Mouse (Mus musculus) midbrain, embryonic 15.5 days (tissue): ENCODE measurements around the gene Srgn. TPM values are rescaled to one million over a fixed set of nuclear protein-coding genes. Genes with fewer than 3 reads are reported as not detected.

Experiments used
- ATAC-seq: fragments of 200-750 bp; cut with Nextera tagmentation; replicated peaks from 2 replicates; pipeline ENCODE4 v1.8.0; 2017; ENCODE audit warnings: moderate TSS enrichment
- H3K27ac ChIP-seq: fragments of 300-500 bp; sonication (generic); 2 replicates; pipeline ENCODE4 v1.5.1; 2015; ENCODE audit warnings: mild to moderate bottlenecking, inconsistent platforms
- H3K27me3 ChIP-seq: fragments of 300-500 bp; sonication (generic); replicated peaks from 2 replicates; pipeline ENCODE4 v1.6.1; 2015; ENCODE audit warnings: inconsistent platforms
- H3K36me3 ChIP-seq: fragments of 300-500 bp; sonication (generic); replicated peaks from 2 replicates; pipeline ENCODE4 v1.6.1; 2015; ENCODE audit warnings: inconsistent platforms
- H3K4me1 ChIP-seq: fragments of 300-500 bp; sonication (generic); 2 replicates; pipeline ENCODE4 v1.6.1; 2015; ENCODE audit warnings: inconsistent platforms
- H3K4me2 ChIP-seq: fragments of 300-500 bp; sonication (generic); 2 replicates; pipeline ENCODE4 v1.6.1; 2015; ENCODE audit warnings: inconsistent platforms, mild to moderate bottlenecking, moderate library complexity
- H3K4me3 ChIP-seq: fragments of 300-500 bp; sonication (generic); 2 replicates; pipeline ENCODE4 v1.5.1; 2015; ENCODE audit warnings: mild to moderate bottlenecking, inconsistent platforms
- H3K9ac ChIP-seq: fragments of 300-500 bp; sonication (generic); 2 replicates; pipeline ENCODE4 v1.6.1; 2015; ENCODE audit warnings: mild to moderate bottlenecking, inconsistent platforms
- H3K9me3 ChIP-seq: fragments of 300-500 bp; sonication (generic); 2 replicates; pipeline ENCODE4 v1.6.1; 2016; ENCODE audit warnings: inconsistent platforms
- WGBS: fragments of 180-500 bp; shearing (Covaris S2); methylation state at CpG from one replicate; pipeline ENCODE4 v1.1.7; 2015; ENCODE audit warnings: mixed read lengths; 5-methylcytosine and 5-hydroxymethylcytosine counted together
- polyA plus RNA-seq: library from polyadenylated mRNA; unstranded; fragments of >200 nt; fragmentation: Nextera tagmentation; extraction: Ambion mirVana; gene quantifications from 2 replicates; pipeline ENCODE4 v1.2.1, GENCODE M21; 2015

The Srgn gene
- polyA plus RNA-seq = 10.5 and 12.1 TPM in 2 replicates

GRCm38 (mm10) chr10:62527351-62527750, at the start of gene Srgn:
TSS of gene Srgn (minus strand) at chr10:62527451.
- no peak for ATAC-seq
- Histone ChIP-seq H3K27ac (no peak within 1 kb of the TSS), H3K4me2 (no peak within 1 kb of the TSS), H3K9me3 (no peaks in the 10 kb centered on the region), H3K4me1 (no peaks in the 10 kb centered on the region), H3K27me3 (no peaks in the 10 kb centered on the region), H3K4me3 (no peak within 1 kb of the TSS), H3K9ac (no peak within 1 kb of the TSS), H3K36me3 (no peaks in the 10 kb centered on the region)
- 83% methylated on average over 14 of the region's 14 CpGs for WGBS

DNA sequence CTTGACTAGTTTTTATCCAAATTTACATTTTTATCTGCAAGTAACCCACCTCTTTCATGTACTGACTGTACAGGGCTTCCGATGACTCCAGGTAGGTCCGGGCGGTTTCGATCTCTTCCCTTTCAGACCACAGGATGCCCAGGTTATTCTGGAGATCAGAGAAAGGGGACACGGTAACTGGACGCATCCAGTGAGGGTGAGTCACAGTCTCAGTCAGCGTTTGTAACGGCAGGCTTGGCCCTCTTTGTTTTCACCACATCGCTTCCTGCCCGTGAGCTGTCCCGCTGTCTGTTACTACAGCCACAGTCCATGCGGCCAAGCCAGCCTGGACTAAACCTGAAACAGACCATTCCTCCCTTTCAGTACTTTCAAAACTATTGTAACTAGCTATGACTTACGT, 47.8 kb upstream of the Srgn start:
- H3K9ac ChIP-seq = no peak overlapping the region
- peaks cover 37% of the 10 kb centered on the region for H3K36me3 ChIP-seq
- no peaks in the 10 kb centered on the region for H3K27me3 ChIP-seq
- 92% methylated on average over 13 of the region's 13 CpGs for WGBS
- H3K4me2 ChIP-seq = no peak overlapping the region
- no peaks in the 10 kb centered on the region for H3K9me3 ChIP-seq
- peaks cover 19% of the 10 kb centered on the region for H3K4me1 ChIP-seq
- no peak for ATAC-seq
- no peak overlapping the region for H3K4me3 ChIP-seq
- no peak overlapping the region for H3K27ac ChIP-seq

GRCm38 (mm10) chr10:62570126-62570871, 43.0 kb upstream of the Srgn start:
- no peaks in the 10 kb centered on the region for H3K9me3 ChIP-seq
- H3K4me3 ChIP-seq = no peak overlapping the region
- WGBS = 92% methylated on average over 7 of the region's 7 CpGs
- no peak for ATAC-seq
- H3K36me3 ChIP-seq = peaks cover 67% of the 10 kb centered on the region
- H3K27me3 ChIP-seq = no peaks in the 10 kb centered on the region
- no peak overlapping the region for H3K9ac ChIP-seq
- H3K27ac ChIP-seq = no peak overlapping the region
- H3K4me1 ChIP-seq = no peaks in the 10 kb centered on the region
- no peak overlapping the region for H3K4me2 ChIP-seq

DNA sequence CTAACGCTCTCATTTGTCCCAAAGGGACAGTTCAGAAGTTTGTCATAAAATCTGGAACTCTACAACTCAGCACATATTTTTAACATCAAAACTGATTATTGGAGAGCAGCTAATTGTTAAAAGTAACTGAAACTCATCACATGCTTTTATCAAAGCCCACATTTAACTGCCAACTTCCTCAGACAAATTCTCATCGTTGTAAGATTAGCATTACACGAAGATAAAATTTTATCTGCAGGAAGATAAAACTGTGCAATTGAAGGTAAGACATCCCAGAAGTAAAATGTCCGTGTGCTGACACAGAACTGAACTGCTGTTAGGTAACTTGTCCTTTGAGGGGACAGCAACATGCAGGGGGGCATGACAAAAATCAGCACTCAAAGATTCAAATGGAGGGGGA, 41.6 kb upstream of the Srgn start:
- Histone ChIP-seq H3K9ac (no peak overlapping the region), H3K36me3 (peaks cover 66% of the 10 kb centered on the region), H3K9me3 (no peaks in the 10 kb centered on the region), H3K27ac (no peak overlapping the region), H3K4me3 (no peak overlapping the region), H3K4me2 (no peak overlapping the region), H3K27me3 (no peaks in the 10 kb centered on the region), H3K4me1 (no peaks in the 10 kb centered on the region)
- no peak for ATAC-seq
- 92% methylated on average over 4 of the region's 4 CpGs for WGBS

- no peak overlapping the region for H3K9ac ChIP-seq
- no peaks in the 10 kb centered on the region for H3K27me3 ChIP-seq
- H3K36me3 ChIP-seq = peaks cover 42% of the 10 kb centered on the region
- no peak for ATAC-seq
- 90% methylated on average over 1 of the region's 1 CpGs for WGBS
- H3K4me2 ChIP-seq = no peak overlapping the region
- no peaks in the 10 kb centered on the region for H3K4me1 ChIP-seq
- no peaks in the 10 kb centered on the region for H3K9me3 ChIP-seq
- H3K4me3 ChIP-seq = no peak overlapping the region
- H3K27ac ChIP-seq = no peak overlapping the region
Observed at GRCm38 (mm10) chr10:62557736-62558135, 30.5 kb upstream of the Srgn start.

DNA sequence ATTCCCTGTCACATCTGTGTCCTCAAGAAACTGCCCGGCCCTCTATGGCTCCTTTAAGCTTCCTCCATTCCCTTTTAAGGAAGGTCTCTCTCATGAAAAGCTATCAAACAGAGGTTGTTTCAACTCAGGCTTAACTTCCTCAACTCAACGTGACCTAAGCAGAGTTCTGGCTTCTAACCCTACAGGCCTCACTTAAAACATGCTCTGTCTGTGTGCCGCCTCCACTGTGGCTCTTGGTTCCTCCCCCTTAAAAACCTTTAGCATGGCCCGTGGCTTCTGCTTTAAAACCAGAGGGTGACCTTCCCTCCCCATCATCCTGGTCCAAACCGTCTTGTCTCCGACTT, 29.3 kb upstream of the Srgn start:
- Histone ChIP-seq H3K4me3 (no peak overlapping the region), H3K4me2 (no peak overlapping the region), H3K27me3 (no peaks in the 10 kb centered on the region), H3K9me3 (no peaks in the 10 kb centered on the region), H3K36me3 (peaks cover 35% of the 10 kb centered on the region), H3K9ac (no peak overlapping the region), H3K27ac (no peak overlapping the region), H3K4me1 (no peaks in the 10 kb centered on the region)
- 92% methylated on average over 6 of the region's 6 CpGs for WGBS
- ATAC-seq = no peak

- WGBS = 80% methylated on average over 11 of the region's 11 CpGs
- Histone ChIP-seq H3K9me3 (no peaks in the 10 kb centered on the region), H3K9ac (no peak overlapping the region), H3K36me3 (peaks cover 32% of the 10 kb centered on the region), H3K4me1 (no peaks in the 10 kb centered on the region), H3K4me2 (no peak overlapping the region), H3K4me3 (no peak overlapping the region), H3K27ac (no peak overlapping the region), H3K27me3 (no peaks in the 10 kb centered on the region)
- no peak for ATAC-seq
Observed at GRCm38 (mm10) chr10:62555705-62556557, 28.7 kb upstream of the Srgn start.

DNA sequence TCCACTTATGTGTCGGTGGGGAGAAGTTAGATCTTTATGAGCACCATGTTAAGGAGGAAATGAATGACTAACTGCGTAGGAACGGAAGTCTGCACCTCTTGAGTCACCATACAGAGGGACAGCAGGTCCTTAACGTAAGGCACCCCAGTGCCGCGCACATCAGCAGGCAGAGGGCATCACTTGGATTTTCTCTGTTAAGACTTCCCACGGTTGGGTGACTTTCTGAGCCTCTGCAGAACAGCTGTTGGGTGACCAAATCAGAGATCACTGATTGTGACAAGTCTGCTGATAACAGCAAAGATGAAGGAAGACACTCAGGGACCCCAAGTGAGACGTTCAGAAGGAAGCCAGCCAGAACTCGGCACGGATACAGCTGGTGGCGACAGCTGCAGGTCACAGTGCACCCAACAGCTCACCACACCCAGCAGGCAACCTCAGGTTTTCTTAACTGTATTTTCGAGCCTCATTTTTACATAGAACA, 26.4 kb upstream of the Srgn start:
- H3K9me3 ChIP-seq = no peaks in the 10 kb centered on the region
- 84% methylated on average over 12 of the region's 12 CpGs for WGBS
- H3K36me3 ChIP-seq = peaks cover 9% of the 10 kb centered on the region; the same call in 1 of the 2 replicates
- H3K4me2 ChIP-seq = no peak overlapping the region
- no peaks in the 10 kb centered on the region for H3K27me3 ChIP-seq
- no peak overlapping the region for H3K4me3 ChIP-seq
- no peak for ATAC-seq
- no peak overlapping the region for H3K9ac ChIP-seq
- H3K4me1 ChIP-seq = no peaks in the 10 kb centered on the region
- H3K27ac ChIP-seq = no peak overlapping the region

- no peaks in the 10 kb centered on the region for H3K27me3 ChIP-seq
- no peaks in the 10 kb centered on the region for H3K4me1 ChIP-seq
- H3K9ac ChIP-seq = no peak overlapping the region
- WGBS = 79% methylated on average over 7 of the region's 7 CpGs
- H3K4me3 ChIP-seq = no peak overlapping the region
- H3K4me2 ChIP-seq = no peak overlapping the region
- H3K9me3 ChIP-seq = no peaks in the 10 kb centered on the region
- no peaks in the 10 kb centered on the region; the same call in 1 of the 2 replicates for H3K36me3 ChIP-seq
- ATAC-seq = no peak
- no peak overlapping the region for H3K27ac ChIP-seq
Observed at GRCm38 (mm10) chr10:62550787-62551300, 23.6 kb upstream of the Srgn start.

GRCm38 (mm10) chr10:62549523-62550166, 22.4 kb upstream of the Srgn start:
- ATAC-seq = no peak
- no peaks in the 10 kb centered on the region for H3K9me3 ChIP-seq

DNA sequence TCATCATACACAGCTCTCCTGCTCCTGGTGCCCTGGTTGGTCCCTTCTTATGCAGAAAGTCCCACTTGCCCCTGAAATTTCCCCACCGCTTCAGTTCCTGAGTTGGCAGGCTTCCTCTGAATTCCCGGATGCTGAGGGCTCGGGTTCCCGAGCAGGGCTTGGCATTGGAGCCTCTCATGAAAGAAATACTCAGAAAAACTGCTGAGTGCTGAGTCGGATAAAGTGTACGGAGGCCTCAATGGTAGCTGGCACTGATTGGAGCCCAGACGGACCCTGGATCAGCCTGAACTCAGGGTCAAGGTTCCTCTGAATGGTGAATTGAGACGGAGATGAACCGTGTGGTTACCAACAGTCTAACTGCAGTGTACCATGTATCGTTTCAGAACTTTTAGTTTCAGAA, 19.2 kb upstream of the Srgn start:
- H3K27ac ChIP-seq = no peak overlapping the region
- H3K36me3 ChIP-seq = no peaks in the 10 kb centered on the region
- no peaks in the 10 kb centered on the region for H3K9me3 ChIP-seq
- H3K4me1 ChIP-seq = no peaks in the 10 kb centered on the region
- ATAC-seq = no peak
- WGBS = 88% methylated on average over 10 of the region's 10 CpGs
- H3K4me3 ChIP-seq = no peak overlapping the region
- no peak overlapping the region for H3K4me2 ChIP-seq
- H3K9ac ChIP-seq = no peak overlapping the region
- no peaks in the 10 kb centered on the region for H3K27me3 ChIP-seq

More at GRCm38 (mm10) chr10:62549523-62550166, 22.4 kb upstream of the Srgn start:
- H3K4me3 ChIP-seq = no peak overlapping the region
- 38% methylated on average over 13 of the region's 16 CpGs for WGBS
- no peaks in the 10 kb centered on the region for H3K27me3 ChIP-seq
- no peaks in the 10 kb centered on the region for H3K36me3 ChIP-seq
- H3K4me1 ChIP-seq = no peaks in the 10 kb centered on the region
- H3K27ac ChIP-seq = no peak overlapping the region
- no peak overlapping the region for H3K4me2 ChIP-seq
- no peak overlapping the region for H3K9ac ChIP-seq

GRCm38 (mm10) chr10:62545759-62546158, 18.5 kb upstream of the Srgn start:
- Histone ChIP-seq H3K9me3 (no peaks in the 10 kb centered on the region), H3K27me3 (no peaks in the 10 kb centered on the region), H3K4me1 (no peaks in the 10 kb centered on the region), H3K4me2 (no peak overlapping the region), H3K9ac (no peak overlapping the region), H3K4me3 (no peak overlapping the region), H3K36me3 (no peaks in the 10 kb centered on the region), H3K27ac (no peak overlapping the region)
- ATAC-seq = no peak
